Mouse (Mus musculus): ENCODE measurements around the gene Mettl11b. TPM values are rescaled to one million over a fixed set of nuclear protein-coding genes. Genes with fewer than 3 reads are reported as not detected.

The Mettl11b gene
- polyA plus RNA-seq (2012; fragmentation: generic; extraction: Trizol) = not detected

DNA sequence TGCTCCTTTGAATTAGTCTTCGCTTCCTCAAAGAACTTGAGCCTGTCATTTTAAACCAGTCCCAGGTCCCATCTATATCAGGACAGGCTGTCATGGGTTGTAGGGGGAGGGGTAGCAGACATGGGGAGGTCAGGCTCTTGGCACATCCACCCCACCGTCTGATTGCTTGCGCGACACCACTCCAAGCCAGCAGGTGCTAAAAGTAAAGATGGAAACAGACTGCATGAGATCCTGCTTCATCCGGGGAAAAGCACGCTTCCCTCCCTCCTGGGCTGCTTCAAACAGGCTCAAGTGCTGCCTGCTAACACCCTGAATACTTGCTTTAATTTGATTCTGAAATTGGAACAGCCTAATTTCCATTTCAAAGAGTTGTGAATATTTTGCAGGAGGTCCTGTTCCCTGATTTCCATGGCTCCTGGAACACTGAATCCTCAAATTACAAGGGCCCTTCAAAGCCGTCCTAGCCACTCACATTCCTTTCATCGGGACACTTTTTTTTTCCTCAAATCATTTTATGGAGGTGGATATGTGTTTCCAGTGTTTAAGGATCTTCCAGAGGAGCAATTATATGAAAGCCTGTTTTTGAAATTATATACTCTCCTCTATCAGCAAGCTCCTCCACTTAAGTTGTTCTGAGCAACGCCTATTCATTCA is at the start of gene Mettl11b:
Gene Mettl11b (minus strand): TSS at position 127 of the 654 bp plus-strand sequence.
- Histone ChIP-seq H3K79me2 (ENCODE audit: control insufficient read depth, insufficient read depth) (no peaks in the 10 kb centered on the region), H3ac (ENCODE audit: control insufficient read depth, insufficient read length) (no peak within 1 kb of the TSS), H3K4me3 (no peak within 1 kb of the TSS), H3K36me3 (ENCODE audit: control insufficient read depth, insufficient read depth) (no peaks in the 10 kb centered on the region), H3K27me3 (ENCODE audit: control insufficient read depth, insufficient read depth, insufficient read length) (no peaks in the 10 kb centered on the region), H3K4me2 (ENCODE audit: low read depth) (no peak within 1 kb of the TSS)
- TF ChIP-seq POLR2AphosphoS2 (IDR thresholded peaks at IDR 0.05; ENCODE audit: insufficient read length, low read depth) (no peak), E2F4 (IDR thresholded peaks at IDR 0.05; ENCODE audit: insufficient read depth) (no peak), MYOD1 (IDR thresholded peaks at IDR 0.05; ENCODE audit: control insufficient read depth in 1 of 3, insufficient read length in 2 of 3, low read depth in 2 of 3) (no peak), POLR2A (IDR thresholded peaks at IDR 0.05; ENCODE audit: insufficient read length, low read depth) (no peak), TCF12 (IDR thresholded peaks at IDR 0.05; ENCODE audit: insufficient read depth, poor library complexity, severe bottlenecking) (no peak), MYOG (IDR thresholded peaks at IDR 0.05; ENCODE audit: control insufficient read depth in 1 of 3, insufficient read depth in 1 of 3, insufficient read length in 2 of 3, low read depth in 2 of 3) (no peak), CEBPB (IDR thresholded peaks at IDR 0.05; ENCODE audit: insufficient read depth, poor library complexity, severe bottlenecking) (no peak), MAX (IDR thresholded peaks at IDR 0.05; ENCODE audit: low read depth) (no peak), USF1 (IDR thresholded peaks at IDR 0.05; ENCODE audit: low read depth) (no peak), SRF (IDR thresholded peaks at IDR 0.05; ENCODE audit: control insufficient read depth, insufficient read length, low read depth) (no peak), TCF3 (IDR thresholded peaks at IDR 0.05; ENCODE audit: insufficient read length, low read depth) (no peak), REST (IDR thresholded peaks at IDR 0.05; ENCODE audit: insufficient read depth, insufficient read length) (no peak)

DNA sequence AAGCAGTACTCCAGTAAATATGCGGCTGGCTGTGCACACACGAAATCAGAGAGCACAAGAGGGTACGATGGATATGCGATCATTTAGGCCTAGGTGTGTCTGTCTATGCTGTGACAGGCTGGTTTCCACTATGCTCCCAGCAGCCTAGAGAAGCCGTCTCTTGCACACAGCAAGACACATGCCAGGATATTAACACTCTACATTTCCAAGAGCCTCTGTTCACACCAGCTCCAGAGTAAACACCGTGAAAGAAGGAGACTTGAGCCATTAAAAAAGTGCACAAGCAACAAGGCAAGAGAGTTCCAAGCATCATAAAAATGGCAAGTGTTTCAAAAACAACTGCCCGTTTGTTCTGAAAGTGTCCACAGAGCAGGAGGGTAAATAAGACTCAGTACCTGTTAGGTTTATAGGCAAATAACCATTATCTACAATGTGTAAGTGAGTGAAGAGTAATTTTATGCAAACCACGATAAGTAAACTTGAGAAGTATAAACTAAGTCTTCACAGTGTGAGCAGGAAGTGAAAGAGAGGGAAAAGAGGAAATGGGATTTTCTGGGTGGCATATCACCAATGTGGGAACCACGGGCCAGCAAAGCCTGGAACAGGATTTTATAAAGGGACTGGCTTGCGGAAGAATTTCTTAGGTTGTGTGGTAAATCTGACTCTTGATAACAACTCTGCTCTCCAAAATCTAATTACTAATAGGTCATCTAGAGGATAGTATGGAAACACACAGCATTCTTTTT is 32.6 kb upstream of the Mettl11b start:
- no peaks in the 10 kb centered on the region for H3K36me3 ChIP-seq (ENCODE audit: control insufficient read depth, insufficient read depth)
- TF ChIP-seq REST (IDR thresholded peaks at IDR 0.05; ENCODE audit: insufficient read depth, insufficient read length) = no peak
- no peak for TF ChIP-seq E2F4 (IDR thresholded peaks at IDR 0.05; ENCODE audit: insufficient read depth)
- no peak for TF ChIP-seq USF1 (IDR thresholded peaks at IDR 0.05; ENCODE audit: low read depth)
- no peak for TF ChIP-seq CEBPB (IDR thresholded peaks at IDR 0.05; ENCODE audit: insufficient read depth, poor library complexity, severe bottlenecking)
- TF ChIP-seq TCF3 (IDR thresholded peaks at IDR 0.05; ENCODE audit: insufficient read length, low read depth) = no peak
- no peak for TF ChIP-seq MYOD1 (IDR thresholded peaks at IDR 0.05; ENCODE audit: control insufficient read depth in 1 of 3, insufficient read length in 2 of 3, low read depth in 2 of 3)
- no peak for TF ChIP-seq MAX (IDR thresholded peaks at IDR 0.05; ENCODE audit: low read depth)
- no peak for TF ChIP-seq MYOG (IDR thresholded peaks at IDR 0.05; ENCODE audit: control insufficient read depth in 1 of 3, insufficient read depth in 1 of 3, insufficient read length in 2 of 3, low read depth in 2 of 3)
- TF ChIP-seq POLR2AphosphoS2 (IDR thresholded peaks at IDR 0.05; ENCODE audit: insufficient read length, low read depth) = no peak
- no peak for TF ChIP-seq TCF12 (IDR thresholded peaks at IDR 0.05; ENCODE audit: insufficient read depth, poor library complexity, severe bottlenecking)
- no peak for TF ChIP-seq POLR2A (IDR thresholded peaks at IDR 0.05; ENCODE audit: insufficient read length, low read depth)
- TF ChIP-seq SRF (IDR thresholded peaks at IDR 0.05; ENCODE audit: control insufficient read depth, insufficient read length, low read depth) = no peak
- no peak overlapping the region for H3K4me2 ChIP-seq (ENCODE audit: low read depth)

DNA sequence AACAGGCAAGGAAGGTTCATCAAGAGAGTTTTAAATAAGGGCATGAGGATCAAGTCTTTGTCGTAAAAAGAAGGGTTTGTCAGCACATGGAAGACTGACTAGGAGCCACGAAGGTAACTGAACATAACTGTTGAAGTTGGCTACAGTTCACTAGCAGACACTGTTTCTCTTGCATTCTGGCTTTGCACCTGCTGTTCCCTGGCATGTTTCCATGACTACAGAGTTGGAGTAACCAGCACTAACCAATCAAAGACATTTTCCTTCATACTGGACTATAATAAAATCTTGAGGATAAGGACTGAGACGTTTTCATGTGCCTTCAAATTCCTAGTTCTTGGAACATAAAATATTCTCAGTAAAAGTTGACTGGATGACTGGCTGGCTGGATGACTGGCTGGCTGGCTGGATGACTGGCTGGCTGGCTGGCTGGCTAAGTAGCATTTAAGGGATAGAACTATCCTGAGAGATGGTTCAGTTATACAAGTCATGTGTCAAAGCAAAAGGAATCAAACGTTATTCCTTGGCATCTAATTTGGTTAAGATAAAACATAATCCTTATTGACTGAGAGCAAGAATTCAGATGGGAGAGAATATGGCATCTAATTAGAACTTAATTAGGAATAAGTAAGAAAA is 26.4 kb upstream of the Mettl11b start:
- H3K36me3 ChIP-seq (ENCODE audit: control insufficient read depth, insufficient read depth) = no peaks in the 10 kb centered on the region
- H3K27me3 ChIP-seq (ENCODE audit: control insufficient read depth, insufficient read depth, insufficient read length) = no peaks in the 10 kb centered on the region
- H3K4me3 ChIP-seq = no peak overlapping the region
- no peak overlapping the region for H3K4me2 ChIP-seq (ENCODE audit: low read depth)
- H3ac ChIP-seq (ENCODE audit: control insufficient read depth, insufficient read length) = no peak overlapping the region
- no peaks in the 10 kb centered on the region for H3K79me2 ChIP-seq (ENCODE audit: control insufficient read depth, insufficient read depth)
- TF ChIP-seq MAX (IDR thresholded peaks at IDR 0.05; ENCODE audit: low read depth) = no peak
- TF ChIP-seq POLR2A (IDR thresholded peaks at IDR 0.05; ENCODE audit: insufficient read length, low read depth) = no peak
- no peak for TF ChIP-seq MYOG (IDR thresholded peaks at IDR 0.05; ENCODE audit: control insufficient read depth in 1 of 3, insufficient read depth in 1 of 3, insufficient read length in 2 of 3, low read depth in 2 of 3)
- TF ChIP-seq MYOD1 (IDR thresholded peaks at IDR 0.05; ENCODE audit: control insufficient read depth in 1 of 3, insufficient read length in 2 of 3, low read depth in 2 of 3) = no peak
- no peak for TF ChIP-seq CEBPB (IDR thresholded peaks at IDR 0.05; ENCODE audit: insufficient read depth, poor library complexity, severe bottlenecking)
- TF ChIP-seq REST (IDR thresholded peaks at IDR 0.05; ENCODE audit: insufficient read depth, insufficient read length) = no peak
- TF ChIP-seq POLR2AphosphoS2 (IDR thresholded peaks at IDR 0.05; ENCODE audit: insufficient read length, low read depth) = no peak
- no peak for TF ChIP-seq TCF12 (IDR thresholded peaks at IDR 0.05; ENCODE audit: insufficient read depth, poor library complexity, severe bottlenecking)

More for the DNA sequence above, 32.6 kb upstream of the Mettl11b start:
- H3K79me2 ChIP-seq (ENCODE audit: control insufficient read depth, insufficient read depth) = no peaks in the 10 kb centered on the region
- H3ac ChIP-seq (ENCODE audit: control insufficient read depth, insufficient read length) = no peak overlapping the region
- H3K4me3 ChIP-seq = no peak overlapping the region
- H3K27me3 ChIP-seq (ENCODE audit: control insufficient read depth, insufficient read depth, insufficient read length) = no peaks in the 10 kb centered on the region

DNA sequence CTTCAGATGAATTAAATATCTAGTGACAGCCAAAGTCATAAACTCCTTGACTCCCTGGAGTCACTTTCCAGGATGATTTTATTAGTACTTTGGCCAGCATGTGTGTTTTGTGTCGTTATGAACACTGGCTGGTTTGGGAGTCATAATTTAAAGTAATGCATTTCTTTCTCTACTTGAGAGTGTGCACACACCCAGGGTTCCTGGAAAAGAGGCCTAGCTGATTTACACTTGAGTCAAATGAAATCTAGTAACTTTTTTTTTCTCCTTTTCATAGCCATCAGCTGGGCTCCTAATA is 12.2 kb upstream of the Mettl11b start:
- Histone ChIP-seq H3K27me3 (ENCODE audit: control insufficient read depth, insufficient read depth, insufficient read length) (no peaks in the 10 kb centered on the region), H3K36me3 (ENCODE audit: control insufficient read depth, insufficient read depth) (no peaks in the 10 kb centered on the region), H3K79me2 (ENCODE audit: control insufficient read depth, insufficient read depth) (no peaks in the 10 kb centered on the region), H3ac (ENCODE audit: control insufficient read depth, insufficient read length) (no peak overlapping the region), H3K4me3 (no peak overlapping the region), H3K4me2 (ENCODE audit: low read depth) (no peak overlapping the region)
- TF ChIP-seq POLR2A (IDR thresholded peaks at IDR 0.05; ENCODE audit: insufficient read length, low read depth) (no peak), TCF3 (IDR thresholded peaks at IDR 0.05; ENCODE audit: insufficient read length, low read depth) (no peak), POLR2AphosphoS2 (IDR thresholded peaks at IDR 0.05; ENCODE audit: insufficient read length, low read depth) (no peak), MYOG (IDR thresholded peaks at IDR 0.05; ENCODE audit: control insufficient read depth in 1 of 3, insufficient read depth in 1 of 3, insufficient read length in 2 of 3, low read depth in 2 of 3) (no peak), MAX (IDR thresholded peaks at IDR 0.05; ENCODE audit: low read depth) (no peak), E2F4 (IDR thresholded peaks at IDR 0.05; ENCODE audit: insufficient read depth) (no peak), MYOD1 (IDR thresholded peaks at IDR 0.05; ENCODE audit: control insufficient read depth in 1 of 3, insufficient read length in 2 of 3, low read depth in 2 of 3) (no peak), REST (IDR thresholded peaks at IDR 0.05; ENCODE audit: insufficient read depth, insufficient read length) (no peak), TCF12 (IDR thresholded peaks at IDR 0.05; ENCODE audit: insufficient read depth, poor library complexity, severe bottlenecking) (no peak), SRF (IDR thresholded peaks at IDR 0.05; ENCODE audit: control insufficient read depth, insufficient read length, low read depth) (no peak), USF1 (IDR thresholded peaks at IDR 0.05; ENCODE audit: low read depth) (no peak), CEBPB (IDR thresholded peaks at IDR 0.05; ENCODE audit: insufficient read depth, poor library complexity, severe bottlenecking) (no peak)

All from myocyte (in vitro differentiated cells).